Mouse (Mus musculus): ENCODE results near the gene Kcnh3. TPM values are rescaled to one million over a fixed set of nuclear protein-coding genes. Genes with fewer than 3 reads are reported as not detected.

Kcnh3 gene
- polyA plus RNA-seq, 1 experiment from 2014 or later: 0.28 TPM

- H3K36me3 ChIP-seq: no peaks in the 10 kb centered on the region
- peaks cover 28% of the 10 kb centered on the region for H3K4me1 ChIP-seq
- peak overlapping the region; percentile 72 for H3K27ac ChIP-seq
- no peaks in the 10 kb centered on the region for H3K9me3 ChIP-seq
- 55% methylated on average over 2 of the region's 2 CpGs for WGBS
- H3K4me3 ChIP-seq: no peak overlapping the region
- H3K27me3 ChIP-seq (ENCODE audit: insufficient read depth, poor library complexity, severe bottlenecking): no peaks in the 10 kb centered on the region
- DNase-seq (ENCODE audit: low spot score): no peak
Measured at GRCm38 (mm10) chr15:99264363-99264762, 39.7 kb downstream of the Kcnh3 start.

DNA sequence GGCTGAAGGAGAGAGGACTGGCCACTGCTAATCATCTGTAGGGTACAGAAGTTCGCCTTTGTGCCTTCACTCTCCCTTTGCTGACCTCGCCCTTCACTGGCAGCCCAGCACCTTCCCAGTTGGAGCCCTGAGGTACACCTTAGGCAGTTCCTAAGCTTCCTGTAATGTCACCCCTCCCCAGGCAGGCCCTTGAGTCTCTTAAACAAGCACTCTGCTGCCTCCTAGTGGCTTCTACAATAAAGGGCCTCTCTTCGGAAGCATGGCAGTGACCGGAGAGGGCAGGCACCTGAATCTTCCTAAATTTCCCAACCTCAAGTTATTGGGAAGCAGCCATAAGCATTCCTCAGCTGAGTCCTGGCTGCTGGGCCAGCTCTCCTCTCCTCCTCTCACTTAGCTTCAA, 41.0 kb downstream of the Kcnh3 start:
- no peaks in the 10 kb centered on the region for H3K36me3 ChIP-seq
- no peaks in the 10 kb centered on the region for H3K27me3 ChIP-seq (ENCODE audit: insufficient read depth, poor library complexity, severe bottlenecking)
- peaks cover 16% of the 10 kb centered on the region for H3K4me1 ChIP-seq
- H3K27ac ChIP-seq: no peak overlapping the region
- 0 out of 2 replicates have a peak overlapping the region, but pooled peaks have one; percentile 2 for H3K4me3 ChIP-seq
- H3K9me3 ChIP-seq: no peaks in the 10 kb centered on the region
- 18% methylated on average over 4 of the region's 4 CpGs for WGBS
- no peak for DNase-seq (ENCODE audit: low spot score)

DNA sequence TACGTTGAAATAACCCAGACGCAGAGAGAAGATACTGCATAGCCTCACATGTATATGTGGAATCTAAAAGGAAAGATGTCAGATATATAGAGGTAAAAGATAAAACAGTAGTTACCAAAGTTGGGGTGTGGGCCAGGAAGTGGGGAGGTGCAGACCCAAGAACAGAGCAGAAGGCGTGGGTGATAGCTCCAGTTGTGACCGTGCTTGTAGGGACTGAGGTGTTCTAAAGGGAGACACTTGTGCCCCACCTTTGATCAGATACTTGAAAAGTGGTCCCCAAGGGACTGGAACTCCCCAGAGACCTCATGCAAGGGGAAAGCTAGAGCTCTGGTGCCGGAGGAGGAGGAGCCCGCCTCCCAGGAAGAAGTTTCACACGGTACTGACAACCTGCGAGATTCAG, 51.4 kb downstream of the Kcnh3 start:
- H3K27ac ChIP-seq: no peak overlapping the region
- 69% methylated on average over 8 of the region's 8 CpGs for WGBS
- H3K9me3 ChIP-seq: no peaks in the 10 kb centered on the region
- DNase-seq (ENCODE audit: low spot score): no peak
- no peak overlapping the region for H3K4me3 ChIP-seq
- no peaks in the 10 kb centered on the region for H3K4me1 ChIP-seq
- H3K27me3 ChIP-seq (ENCODE audit: insufficient read depth, poor library complexity, severe bottlenecking): peaks cover 22% of the 10 kb centered on the region
- no peaks in the 10 kb centered on the region for H3K36me3 ChIP-seq

- no peak overlapping the region for H3K4me3 ChIP-seq
- no peaks in the 10 kb centered on the region for H3K4me1 ChIP-seq
- no peak overlapping the region for H3K27ac ChIP-seq
- peaks cover 22% of the 10 kb centered on the region for H3K27me3 ChIP-seq (ENCODE audit: insufficient read depth, poor library complexity, severe bottlenecking)
- H3K9me3 ChIP-seq: no peaks in the 10 kb centered on the region
- no peak for DNase-seq (ENCODE audit: low spot score)
- H3K36me3 ChIP-seq: no peaks in the 10 kb centered on the region
- 90% methylated on average over 7 of the region's 7 CpGs for WGBS
Measured at GRCm38 (mm10) chr15:99278271-99278670, 53.6 kb downstream of the Kcnh3 start.

DNA sequence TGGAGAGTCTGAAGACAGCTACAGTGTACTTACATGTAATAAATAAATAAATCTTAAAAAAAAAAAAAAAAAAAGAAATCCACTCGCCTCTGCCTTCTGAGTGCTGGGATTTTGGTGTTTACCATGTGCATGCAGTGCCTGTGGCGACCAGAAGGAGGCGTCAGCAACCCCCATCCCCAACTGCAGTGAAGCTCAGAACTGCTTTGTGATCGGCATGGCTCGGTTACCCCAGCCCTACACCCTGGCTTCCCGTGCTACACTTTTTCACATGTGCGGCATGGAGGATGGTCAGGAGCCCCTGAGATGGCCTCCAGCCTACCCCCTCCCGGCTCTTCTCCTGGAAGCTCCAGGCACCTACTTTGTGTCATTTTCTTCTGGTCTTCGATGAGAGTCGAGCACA, 58.8 kb downstream of the Kcnh3 start:
- Histone ChIP-seq H3K9me3 (no peaks in the 10 kb centered on the region), H3K27ac (no peak overlapping the region), H3K27me3 (ENCODE audit: insufficient read depth, poor library complexity, severe bottlenecking) (peaks cover 22% of the 10 kb centered on the region), H3K4me3 (no peak overlapping the region), H3K4me1 (peaks cover 14% of the 10 kb centered on the region), H3K36me3 (no peaks in the 10 kb centered on the region)
- no peak for DNase-seq (ENCODE audit: low spot score)
- 62% methylated on average over 10 of the region's 10 CpGs for WGBS

- H3K4me3 ChIP-seq: peak overlapping the region; percentile 27
- WGBS: 27% methylated on average over 14 of the region's 14 CpGs
- H3K27ac ChIP-seq: peak overlapping the region; percentile 67
- peak; percentile 83 for DNase-seq (ENCODE audit: low spot score)
- peaks cover 13% of the 10 kb centered on the region for H3K27me3 ChIP-seq (ENCODE audit: insufficient read depth, poor library complexity, severe bottlenecking)
- no peaks in the 10 kb centered on the region for H3K9me3 ChIP-seq
- H3K36me3 ChIP-seq: no peaks in the 10 kb centered on the region
- peaks cover 14% of the 10 kb centered on the region for H3K4me1 ChIP-seq
Measured at GRCm38 (mm10) chr15:99284527-99285188, 60.0 kb downstream of the Kcnh3 start.

GRCm38 (mm10) chr15:99285189-99285535, 60.5 kb downstream of the Kcnh3 start:
- Histone ChIP-seq H3K27ac (peak overlapping the region; percentile 67), H3K9me3 (no peaks in the 10 kb centered on the region), H3K36me3 (no peaks in the 10 kb centered on the region), H3K27me3 (ENCODE audit: insufficient read depth, poor library complexity, severe bottlenecking) (peaks cover 8% of the 10 kb centered on the region; the same call in 1 of the 2 replicates), H3K4me1 (peaks cover 14% of the 10 kb centered on the region), H3K4me3 (peak overlapping the region; percentile 27)
- DNase-seq (ENCODE audit: low spot score): peak; percentile 86
- WGBS: 32% methylated on average over 8 of the region's 8 CpGs

DNA sequence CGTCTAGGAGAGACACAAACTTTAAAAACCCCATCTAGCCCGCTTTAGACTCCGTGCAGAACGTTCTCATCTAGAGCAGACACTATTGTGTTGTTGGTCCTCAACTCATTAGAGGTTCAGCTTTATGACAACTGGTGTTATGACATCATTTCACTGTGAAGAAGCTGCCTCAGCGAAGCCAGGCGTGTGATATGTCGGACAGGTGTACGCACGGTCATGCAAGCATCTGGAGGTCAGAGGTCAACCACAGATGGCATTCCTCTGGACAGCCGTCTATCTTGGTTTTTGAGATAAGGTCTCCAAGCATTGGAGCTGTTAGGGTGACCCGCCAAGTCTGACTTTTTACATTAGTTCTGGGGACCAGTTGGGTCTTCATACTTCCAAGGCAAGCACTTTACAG, 65.9 kb downstream of the Kcnh3 start:
- WGBS: 76% methylated on average over 11 of the region's 11 CpGs
- Histone ChIP-seq H3K4me3 (no peak overlapping the region), H3K36me3 (no peaks in the 10 kb centered on the region), H3K4me1 (peaks cover 4% of the 10 kb centered on the region), H3K27me3 (ENCODE audit: insufficient read depth, poor library complexity, severe bottlenecking) (no peaks in the 10 kb centered on the region), H3K9me3 (no peaks in the 10 kb centered on the region), H3K27ac (no peak overlapping the region)
- no peak for DNase-seq (ENCODE audit: low spot score)

Other genes with a start within 250 kb of the Kcnh3 start
- gene Tuba1c, start 195.0 kb upstream of the Kcnh3 start, polyA plus RNA-seq (2016; fragmentation: Nextera tagmentation; extraction: Ambion mirVana): 172 and 183 TPM in 2 replicates
- gene Prph, start 169.7 kb upstream of the Kcnh3 start, polyA plus RNA-seq (2016; fragmentation: Nextera tagmentation; extraction: Ambion mirVana): 0.36 and 1.1 TPM in 2 replicates
- gene Troap, start 150.3 kb upstream of the Kcnh3 start, polyA plus RNA-seq (2016; fragmentation: Nextera tagmentation; extraction: Ambion mirVana): 35.7 TPM in 2 replicates
- 0.12 and 0.20 TPM in 2 replicates for gene C1ql4, start 137.0 kb upstream of the Kcnh3 start, polyA plus RNA-seq (2016; fragmentation: Nextera tagmentation; extraction: Ambion mirVana)
- gene Dnajc22, start 131.7 kb upstream of the Kcnh3 start, polyA plus RNA-seq (2016; fragmentation: Nextera tagmentation; extraction: Ambion mirVana): 2.7 and 7.5 TPM in 2 replicates
- gene Spats2, start 98.9 kb upstream of the Kcnh3 start, polyA plus RNA-seq (2016; fragmentation: Nextera tagmentation; extraction: Ambion mirVana): 42.1 and 58.5 TPM in 2 replicates
- gene Mcrs1, start 27.1 kb downstream of the Kcnh3 start, polyA plus RNA-seq (2016; fragmentation: Nextera tagmentation; extraction: Ambion mirVana): 174 and 196 TPM in 2 replicates
- gene Prpf40b, start 70.2 kb downstream of the Kcnh3 start, polyA plus RNA-seq (2016; fragmentation: Nextera tagmentation; extraction: Ambion mirVana): 40.0 and 54.7 TPM in 2 replicates
- 0.19 and 0.37 TPM in 2 replicates for gene Fam186b, start 71.0 kb downstream of the Kcnh3 start, polyA plus RNA-seq (2016; fragmentation: Nextera tagmentation; extraction: Ambion mirVana)
- 14.3 and 17.5 TPM in 2 replicates for gene Fmnl3, start 145.6 kb downstream of the Kcnh3 start, polyA plus RNA-seq (2016; fragmentation: Nextera tagmentation; extraction: Ambion mirVana)
- 295 and 308 TPM in 2 replicates for gene Tmbim6, start 168.0 kb downstream of the Kcnh3 start, polyA plus RNA-seq (2016; fragmentation: Nextera tagmentation; extraction: Ambion mirVana)
- 10.7 and 12.8 TPM in 2 replicates for gene Nckap5l, start 232.9 kb downstream of the Kcnh3 start, polyA plus RNA-seq (2016; fragmentation: Nextera tagmentation; extraction: Ambion mirVana)
- gene Bcdin3d, start 249.9 kb downstream of the Kcnh3 start, polyA plus RNA-seq (2016; fragmentation: Nextera tagmentation; extraction: Ambion mirVana): 11.8 and 13.7 TPM in 2 replicates

Data from heart, embryonic 10.5 days (tissue).